Mouse (Mus musculus) stomach, postnatal 0 days (tissue): Measurements from ENCODE around the gene Stoml1. TPM values are rescaled to one million over a fixed set of nuclear protein-coding genes. Genes with fewer than 3 reads are reported as not detected.

Source experiments
- ATAC-seq: fragments of 200-750 bp; cut with Nextera tagmentation; 2 replicates; pipeline ENCODE4 v1.8.0; 2017; ENCODE audit not compliant: low FRiP score, low TSS enrichment
- DNase-seq: peaks from one replicate; pipeline ENCODE4 v3.0.0-alpha.2; 2016; ENCODE audit warnings: low spot score
- H3K27ac ChIP-seq: fragments of 300-500 bp; sonication (generic); replicated peaks from 2 replicates; pipeline ENCODE4 v1.5.1; 2014; ENCODE audit warnings: mild to moderate bottlenecking, control low read depth
- H3K27me3 ChIP-seq: fragments of 300-500 bp; sonication (generic); 2 replicates; pipeline ENCODE4 v1.6.1; 2014; ENCODE audit warnings: low read length; ENCODE audit not compliant: control insufficient read depth, insufficient read depth
- H3K36me3 ChIP-seq: fragments of 300-500 bp; sonication (generic); 2 replicates; pipeline ENCODE4 v1.6.1; 2014; ENCODE audit warnings: low read length, mixed read lengths; ENCODE audit not compliant: control insufficient read depth, insufficient read depth
- H3K4me1 ChIP-seq: fragments of 300-500 bp; sonication (generic); replicated peaks from 2 replicates; pipeline ENCODE4 v1.6.1; 2014; ENCODE audit warnings: antibody characterized with exemption; ENCODE audit not compliant: control insufficient read depth, insufficient read depth
- H3K4me2 ChIP-seq: fragments of 300-500 bp; sonication (generic); replicated peaks from 2 replicates; pipeline ENCODE4 v1.6.1; 2014; ENCODE audit warnings: low read depth, mild to moderate bottlenecking, control low read depth, moderate library complexity
- H3K4me3 ChIP-seq: fragments of 300-500 bp; sonication (generic); 2 replicates; pipeline ENCODE4 v1.5.1; 2014; ENCODE audit warnings: low read depth, low read length, control low read depth
- H3K9ac ChIP-seq: fragments of 300-500 bp; sonication (generic); 2 replicates; pipeline ENCODE4 v1.6.1; 2014; ENCODE audit warnings: mild to moderate bottlenecking, low read length, control low read depth, mixed read lengths
- H3K9me3 ChIP-seq: fragments of 300-500 bp; sonication (generic); 2 replicates; pipeline ENCODE4 v1.6.1; 2016; ENCODE audit warnings: low read length; ENCODE audit not compliant: control insufficient read depth
- CTCF ChIP-seq: IDR thresholded peaks from 2 replicates; pipeline ENCODE4 v1.5.1; 2016; ENCODE audit warnings: antibody characterized with exemption, low read depth, mild to moderate bottlenecking, moderate library complexity
- EP300 ChIP-seq: optimal IDR thresholded peaks from 2 replicates; pipeline ENCODE3; 2016; ENCODE audit warnings: antibody characterized with exemption
- WGBS: fragments of 180-500 bp; shearing (Covaris S2); extraction: QIAGEN DNeasy Blood & Tissue Kit; methylation state at CpG from one replicate; pipeline ENCODE4 v1.1.7; 2014; 5-methylcytosine and 5-hydroxymethylcytosine counted together
- polyA plus RNA-seq: library from polyadenylated mRNA; unstranded; fragments of >200 nt; fragmentation: Nextera tagmentation; extraction: Ambion mirVana; gene quantifications from 2 replicates; pipeline ENCODE4 v1.2.1, GENCODE M21; 2015

Stoml1 gene
- polyA plus RNA-seq, 1 experiment from 2014 or later: 20.4 TPM

DNA sequence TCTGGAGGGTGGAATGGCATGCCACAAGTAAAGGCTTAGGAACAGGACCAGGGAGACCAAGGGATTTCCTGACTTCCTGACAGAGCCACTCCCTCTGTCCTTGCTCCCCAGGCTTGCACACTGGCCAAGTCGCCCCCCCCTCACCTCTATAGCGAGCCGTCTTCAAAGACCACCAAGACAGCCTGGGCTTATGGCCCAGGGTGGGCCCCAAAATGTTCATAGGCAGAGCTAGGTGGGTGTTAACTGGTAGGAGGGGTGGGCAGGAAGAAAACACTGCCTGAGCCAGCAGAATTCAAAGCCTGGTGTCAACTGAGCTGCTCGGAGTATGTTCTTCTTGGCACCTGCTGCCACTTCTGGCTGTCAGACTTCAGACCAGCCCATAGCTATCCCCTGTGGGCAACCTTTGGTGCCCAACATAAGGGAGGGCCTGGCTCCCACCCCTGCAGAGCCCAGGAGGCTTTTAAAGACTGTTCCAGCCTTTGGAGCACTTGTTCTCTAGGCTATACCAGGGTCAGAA is 45.1 kb downstream of the Stoml1 start:
- TF ChIP-seq CTCF (no peak), EP300 (no peak)
- ATAC-seq: no peak
- DNase-seq: no peak
- Histone ChIP-seq H3K4me3 (no peak overlapping the region), H3K36me3 (no peaks in the 10 kb centered on the region), H3K9ac (no peak overlapping the region), H3K27ac (no peak overlapping the region), H3K9me3 (no peaks in the 10 kb centered on the region), H3K4me2 (no peak overlapping the region), H3K27me3 (no peaks in the 10 kb centered on the region), H3K4me1 (peaks cover 9% of the 10 kb centered on the region; the same call in 1 of the 2 replicates)
- 44% methylated on average over 4 of the region's 4 CpGs for WGBS

DNA sequence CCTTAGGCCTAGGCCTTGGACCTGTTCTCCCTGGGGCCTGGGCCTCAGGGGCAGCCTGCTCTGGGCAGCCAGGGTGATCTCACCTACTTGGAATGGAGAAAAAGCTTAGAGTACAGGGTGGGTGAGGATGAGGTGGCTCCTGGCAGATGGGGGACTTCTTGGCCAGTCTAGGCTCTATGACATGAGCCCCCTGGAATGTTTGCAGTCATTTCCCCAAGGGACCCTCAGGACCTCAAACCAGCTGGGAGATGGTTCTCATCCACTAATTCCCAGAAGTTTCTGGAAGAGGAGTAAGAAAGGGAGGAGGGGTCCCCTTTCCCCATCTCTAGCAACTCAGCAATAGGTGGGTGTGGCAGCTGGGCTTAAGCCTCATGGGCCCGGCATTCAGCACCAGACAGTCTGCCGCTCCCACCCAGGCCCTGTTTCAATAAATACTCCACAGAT is 46.4 kb downstream of the Stoml1 start:
- no peak overlapping the region for H3K9ac ChIP-seq
- H3K36me3 ChIP-seq: no peaks in the 10 kb centered on the region
- no peaks in the 10 kb centered on the region for H3K9me3 ChIP-seq
- peak; percentile 59; the same call in 1 of the 2 replicates for ATAC-seq
- no peaks in the 10 kb centered on the region for H3K27me3 ChIP-seq
- WGBS: 22% methylated on average over 2 of the region's 2 CpGs
- no peak overlapping the region for H3K4me2 ChIP-seq
- no peak for TF ChIP-seq CTCF
- no peak for TF ChIP-seq EP300
- H3K4me3 ChIP-seq: no peak overlapping the region
- H3K27ac ChIP-seq: no peak overlapping the region; the same call in 1 of the 2 replicates
- peaks cover 14% of the 10 kb centered on the region; the same call in 1 of the 2 replicates for H3K4me1 ChIP-seq
- DNase-seq: no peak

DNA sequence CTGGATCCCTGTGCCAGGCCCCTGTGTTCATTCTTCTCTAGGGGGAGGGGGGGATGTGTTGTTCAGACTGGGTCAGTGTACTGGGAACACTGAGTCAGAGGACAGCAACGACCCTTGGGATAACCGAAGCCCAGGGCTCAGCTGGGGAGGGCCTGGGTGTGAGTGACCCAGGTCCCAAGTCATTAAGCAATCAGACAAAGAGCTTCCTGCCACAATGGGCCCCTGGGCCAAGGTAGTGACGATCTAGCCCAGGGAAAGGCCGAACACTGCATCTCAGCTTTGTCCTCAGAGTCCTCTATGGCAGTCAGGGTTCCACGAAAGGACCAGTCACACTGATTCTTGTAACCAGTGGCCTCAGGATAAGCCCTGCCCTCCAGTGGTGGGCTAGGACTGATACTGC is 50.2 kb downstream of the Stoml1 start:
- Histone ChIP-seq H3K27me3 (no peaks in the 10 kb centered on the region), H3K9me3 (no peaks in the 10 kb centered on the region), H3K9ac (peak overlapping the region; percentile 1; the same call in 1 of the 2 replicates), H3K4me2 (no peak overlapping the region), H3K36me3 (no peaks in the 10 kb centered on the region), H3K4me3 (no peak overlapping the region), H3K4me1 (peaks cover 14% of the 10 kb centered on the region), H3K27ac (peak overlapping the region; percentile 80)
- no peak for ATAC-seq
- no peak for DNase-seq
- no peak for TF ChIP-seq EP300
- WGBS: 59% methylated on average over 5 of the region's 5 CpGs

GRCm38 (mm10) chr9:58303599-58304271 is 50.8 kb downstream of the Stoml1 start:
- H3K27ac ChIP-seq: peak overlapping the region; percentile 80
- H3K9ac ChIP-seq: no peak overlapping the region; the same call in 1 of the 2 replicates
- H3K4me2 ChIP-seq: no peak overlapping the region
- ATAC-seq (peak; percentile 45; the same call in 1 of the 2 replicates), DNase-seq (no peak)
- 32% methylated on average over 8 of the region's 8 CpGs for WGBS
- H3K4me1 ChIP-seq: peaks cover 14% of the 10 kb centered on the region
- no peak overlapping the region for H3K4me3 ChIP-seq
- no peaks in the 10 kb centered on the region for H3K36me3 ChIP-seq
- TF ChIP-seq EP300: peak; percentile 23
- TF ChIP-seq CTCF: no peak
- no peaks in the 10 kb centered on the region for H3K27me3 ChIP-seq
- no peaks in the 10 kb centered on the region for H3K9me3 ChIP-seq

- H3K4me3 ChIP-seq: no peak overlapping the region
- peak; percentile 50 for ATAC-seq
- peak overlapping the region; percentile 45; the same call in 1 of the 2 replicates for H3K27ac ChIP-seq
- no peaks in the 10 kb centered on the region for H3K9me3 ChIP-seq
- H3K4me2 ChIP-seq: no peak overlapping the region
- 15% methylated on average over 6 of the region's 6 CpGs for WGBS
- TF ChIP-seq CTCF (no peak), EP300 (no peak)
- H3K36me3 ChIP-seq: no peaks in the 10 kb centered on the region
- H3K4me1 ChIP-seq: peaks cover 14% of the 10 kb centered on the region
- DNase-seq: peak; percentile 49
- no peak overlapping the region for H3K9ac ChIP-seq
- no peaks in the 10 kb centered on the region for H3K27me3 ChIP-seq
Measured at GRCm38 (mm10) chr9:58305686-58306085, 52.7 kb downstream of the Stoml1 start.

DNA sequence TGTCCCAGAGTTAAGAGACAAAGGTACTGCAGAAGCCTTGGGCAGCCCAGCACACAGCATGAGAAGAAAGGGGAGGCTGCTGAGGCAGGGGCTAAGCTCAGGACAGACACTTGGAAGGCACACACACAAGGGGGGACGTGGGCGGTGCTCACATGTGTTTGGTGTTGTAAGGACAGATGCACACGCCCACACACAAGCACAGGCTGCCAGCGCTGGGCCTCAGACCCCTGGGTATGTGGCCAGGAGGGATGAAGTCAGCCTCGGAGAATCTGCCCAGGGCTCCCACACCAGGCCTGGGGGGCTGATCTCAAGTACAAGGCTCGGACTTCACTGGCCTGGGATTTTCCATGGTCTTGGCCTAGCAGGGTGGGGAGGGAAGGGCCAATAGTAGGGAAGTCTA is 55.4 kb downstream of the Stoml1 start:
- ATAC-seq (peak; percentile 45; the same call in 1 of the 2 replicates), DNase-seq (peak; percentile 42)
- H3K9ac ChIP-seq: no peak overlapping the region
- H3K27ac ChIP-seq: peak overlapping the region; percentile 37; the same call in 1 of the 2 replicates
- WGBS: 26% methylated on average over 6 of the region's 6 CpGs
- peaks cover 3% of the 10 kb centered on the region; the same call in 1 of the 2 replicates for H3K27me3 ChIP-seq
- H3K4me2 ChIP-seq: no peak overlapping the region
- H3K9me3 ChIP-seq: no peaks in the 10 kb centered on the region
- TF ChIP-seq CTCF (no peak), EP300 (no peak)
- H3K36me3 ChIP-seq: no peaks in the 10 kb centered on the region
- H3K4me3 ChIP-seq: no peak overlapping the region
- H3K4me1 ChIP-seq: peaks cover 9% of the 10 kb centered on the region
